Mouse (Mus musculus) MEL (cell line): Measurements from ENCODE around the gene Tex46. TPM values are rescaled to one million over a fixed set of nuclear protein-coding genes. Genes with fewer than 3 reads are reported as not detected.
A peak's percentile ranks its signal among the peaks of the same experiment; 100 is the strongest.

ENCODE experiments used
- DNase-seq: peaks from one replicate; pipeline ENCODE4 v3.0.0; 2011; ENCODE audit warnings: low read depth, low spot score
- H3K27ac ChIP-seq: 2 replicates; pipeline ENCODE4 v1.5.1; 2012; ENCODE audit warnings: low read depth, mild to moderate bottlenecking, control low read depth, low read length, moderate library complexity; ENCODE audit not compliant: control insufficient read depth
- H3K27me3 ChIP-seq, 2 experiments: fragments of 150-350 bp in 1 of 2; sonication (generic) in 1 of 2; 2 replicates each; pipeline ENCODE4 v1.6.1; 2012; ENCODE audit warnings: low read length in 2 of 2, mild to moderate bottlenecking in 2 of 2, improper control_type of control experiment in 1 of 2, moderate library complexity in 1 of 2; ENCODE audit not compliant: insufficient read depth in 2 of 2, control insufficient read depth in 1 of 2
- H3K36me3 ChIP-seq, 2 experiments: 2 replicates each; pipeline ENCODE4 v1.6.1; 2012 to 2014; ENCODE audit warnings: low read length in 2 of 2, improper control_type of control experiment in 1 of 2, inconsistent platforms in 1 of 2, mild to moderate bottlenecking in 1 of 2; ENCODE audit not compliant: insufficient read depth in 2 of 2, control insufficient read depth in 1 of 2
- H3K4me1 ChIP-seq, 2 experiments: fragments of 150-350 bp in 1 of 2; sonication (generic) in 1 of 2; 2 replicates each; pipeline ENCODE4 v1.6.1; 2012; ENCODE audit warnings: low read length in 2 of 2, improper control_type of control experiment in 1 of 2, mild to moderate bottlenecking in 1 of 2; ENCODE audit not compliant: insufficient read depth in 2 of 2, control insufficient read depth in 1 of 2
- H3K4me3 ChIP-seq, 2 experiments: fragments of 150-350 bp in 1 of 2; sonication (generic) in 1 of 2; 2 replicates each; pipeline ENCODE4 v1.5.1; 2012; ENCODE audit warnings: low read depth in 2 of 2, low read length in 2 of 2, mild to moderate bottlenecking in 2 of 2, moderate library complexity in 2 of 2, control low read depth in 1 of 2, improper control_type of control experiment in 1 of 2; ENCODE audit not compliant: control insufficient read depth in 1 of 2, insufficient read depth in 1 of 2
- H3K79me2 ChIP-seq: 2 replicates; pipeline ENCODE4 v1.6.1; 2012; ENCODE audit warnings: mild to moderate bottlenecking, low read length, moderate library complexity; ENCODE audit not compliant: control insufficient read depth, poor library complexity, insufficient read depth
- H3K9ac ChIP-seq: 2 replicates; pipeline ENCODE4 v1.6.1; 2012; ENCODE audit warnings: low read depth, mild to moderate bottlenecking, control low read depth, low read length, moderate library complexity; ENCODE audit not compliant: control insufficient read depth, poor library complexity, severe bottlenecking
- H3K9me3 ChIP-seq: fragments of 150-350 bp; sonication (generic); replicated peaks from 2 replicates; pipeline ENCODE4 v1.6.1; 2012; ENCODE audit warnings: mild to moderate bottlenecking, low read length, improper control_type of control experiment, moderate library complexity; ENCODE audit not compliant: insufficient read depth
- BHLHE40 ChIP-seq: IDR thresholded peaks from 2 replicates; pipeline ENCODE4 v1.6.1; 2012; ENCODE audit warnings: low read depth, mild to moderate bottlenecking, inconsistent platforms, low read length, improper control_type of control experiment, borderline replicate concordance
- CHD2 ChIP-seq: IDR thresholded peaks from 2 replicates; pipeline ENCODE4 v1.6.1; 2011; ENCODE audit warnings: low read length, improper control_type of control experiment
- CTCF ChIP-seq, 3 experiments: IDR thresholded peaks in 2 of 3; conservative IDR thresholded peaks in 1 of 3; 2 replicates each; pipeline ENCODE4 v1.5.1; 2011 to 2012; ENCODE audit warnings: low read length in 3 of 3, low read depth in 2 of 3, mild to moderate bottlenecking in 2 of 3, improper control_type of control experiment in 1 of 3, inconsistent platforms in 1 of 3, mixed read lengths in 1 of 3, moderate library complexity in 1 of 3; ENCODE audit not compliant: control insufficient read depth in 1 of 3, insufficient read depth in 1 of 3, poor library complexity in 1 of 3, severe bottlenecking in 1 of 3
- EP300 ChIP-seq, 2 experiments: IDR thresholded peaks; 2 replicates each; pipeline ENCODE4 v1.6.1; 2011; ENCODE audit warnings: improper control_type of control experiment in 2 of 2, low read length in 2 of 2, low read depth in 1 of 2, mild to moderate bottlenecking in 1 of 2
- ETS1 ChIP-seq: IDR thresholded peaks from 2 replicates; pipeline ENCODE4 v1.6.1; 2012; ENCODE audit warnings: low read depth, mild to moderate bottlenecking, inconsistent platforms, low read length, improper control_type of control experiment, moderate library complexity
- GABPA ChIP-seq: IDR thresholded peaks from 2 replicates; pipeline ENCODE4 v1.6.1; 2012; ENCODE audit warnings: low read depth, mild to moderate bottlenecking, inconsistent platforms, low read length, improper control_type of control experiment, moderate library complexity
- KAT2A ChIP-seq: conservative IDR thresholded peaks from 2 replicates; pipeline ENCODE4 v1.6.1; 2012; ENCODE audit warnings: low read depth, low read length, improper control_type of control experiment, inconsistent platforms
- MAFK ChIP-seq: IDR thresholded peaks from 2 replicates; pipeline ENCODE4 v1.6.1; 2011; ENCODE audit warnings: low read depth, mild to moderate bottlenecking, low read length, improper control_type of control experiment, borderline replicate concordance
- MAX ChIP-seq: IDR thresholded peaks from 2 replicates; pipeline ENCODE4 v1.6.1; 2011; ENCODE audit warnings: low read length, improper control_type of control experiment
- MAZ ChIP-seq: IDR thresholded peaks from 2 replicates; pipeline ENCODE4 v1.6.1; 2012; ENCODE audit warnings: low read depth, mild to moderate bottlenecking, inconsistent platforms, low read length, improper control_type of control experiment
- MEF2A ChIP-seq: IDR thresholded peaks from 2 replicates; pipeline ENCODE4 v1.6.1; 2014; ENCODE audit warnings: low read depth, mild to moderate bottlenecking, inconsistent platforms, low read length, improper control_type of control experiment; ENCODE audit not compliant: poor library complexity, insufficient replicate concordance, severe bottlenecking; ENCODE audit errors: extremely low read depth
- MXI1 ChIP-seq: IDR thresholded peaks from 2 replicates; pipeline ENCODE4 v1.6.1; 2011; ENCODE audit warnings: mild to moderate bottlenecking, low read depth, low read length, improper control_type of control experiment
- MYB ChIP-seq: IDR thresholded peaks from 2 replicates; pipeline ENCODE4 v1.6.1; 2011; ENCODE audit warnings: mild to moderate bottlenecking, low read depth, low read length, improper control_type of control experiment
- MYC ChIP-seq: IDR thresholded peaks from 2 replicates; pipeline ENCODE4 v1.6.1; 2011; ENCODE audit warnings: low read depth, mild to moderate bottlenecking, low read length, improper control_type of control experiment, moderate library complexity
- NELFE ChIP-seq: IDR thresholded peaks from 2 replicates; pipeline ENCODE4 v1.6.1; 2011; ENCODE audit warnings: low read depth, low read length, improper control_type of control experiment
- NRF1 ChIP-seq: IDR thresholded peaks from 2 replicates; pipeline ENCODE4 v1.6.1; 2014; ENCODE audit warnings: low read depth, mild to moderate bottlenecking, inconsistent platforms, low read length, improper control_type of control experiment, moderate library complexity; ENCODE audit not compliant: poor library complexity, insufficient read depth, severe bottlenecking
- POLR2A ChIP-seq, 2 experiments: IDR thresholded peaks; 2 replicates each; pipeline ENCODE4 v1.6.1; 2011 to 2012; ENCODE audit warnings: low read length in 2 of 2, mild to moderate bottlenecking in 2 of 2, control low read depth in 1 of 2, improper control_type of control experiment in 1 of 2, low read depth in 1 of 2, moderate library complexity in 1 of 2; ENCODE audit not compliant: control insufficient read depth in 1 of 2, insufficient read depth in 1 of 2, poor library complexity in 1 of 2
- POLR2AphosphoS2 ChIP-seq: IDR thresholded peaks from 2 replicates; pipeline ENCODE4 v1.6.1; 2011; ENCODE audit warnings: low read length, improper control_type of control experiment
- POLR2AphosphoS5 ChIP-seq: IDR thresholded peaks from 2 replicates; pipeline ENCODE4 v1.6.1; 2012; ENCODE audit warnings: low read depth, borderline replicate concordance, mild to moderate bottlenecking, inconsistent platforms, low read length, moderate library complexity, mixed read lengths
- RAD21 ChIP-seq: IDR thresholded peaks from 2 replicates; pipeline ENCODE4 v1.6.1; 2011; ENCODE audit warnings: mild to moderate bottlenecking, low read depth, low read length, improper control_type of control experiment
- SIN3A ChIP-seq: IDR thresholded peaks from 2 replicates; pipeline ENCODE4 v1.6.1; 2012; ENCODE audit warnings: low read length, improper control_type of control experiment, inconsistent platforms
- SMC3 ChIP-seq: IDR thresholded peaks from 2 replicates; pipeline ENCODE4 v1.6.1; 2011; ENCODE audit warnings: low read depth, low read length, improper control_type of control experiment
- UBTF ChIP-seq: IDR thresholded peaks from 2 replicates; pipeline ENCODE4 v1.6.1; 2012; ENCODE audit warnings: low read depth, mild to moderate bottlenecking, inconsistent platforms, low read length, improper control_type of control experiment, moderate library complexity, borderline replicate concordance; ENCODE audit not compliant: insufficient read depth
- ZKSCAN1 ChIP-seq: IDR thresholded peaks from 2 replicates; pipeline ENCODE4 v1.6.1; 2012; ENCODE audit warnings: low read depth, mild to moderate bottlenecking, inconsistent platforms, low read length, improper control_type of control experiment, moderate library complexity
- ZMIZ1 ChIP-seq: IDR thresholded peaks from 2 replicates; pipeline ENCODE4 v1.6.1; 2012; ENCODE audit warnings: low read depth, mild to moderate bottlenecking, inconsistent platforms, low read length, improper control_type of control experiment, moderate library complexity
- polyA plus RNA-seq, 2 experiments: library from polyadenylated mRNA; stranded (reverse) in 1 of 2; unstranded in 1 of 2; fragments of >175 nt in 1 of 2; fragments of >200 nt in 1 of 2; gene quantifications; 2 replicates each; pipeline versions ENCODE4 v1.2.1 to v1.2.4; 2012; ENCODE audit warnings: low replicate concordance in 2 of 2, low read depth in 1 of 2; ENCODE audit not compliant: insufficient read length in 2 of 2, insufficient read depth in 1 of 2, missing spikeins in 1 of 2
- total RNA-seq: library from RNA; depleted of rRNA; stranded (reverse); fragments of 300-350 nt; gene quantifications from 2 replicates; pipeline ENCODE4 v1.2.3, GENCODE M21; 2012

The Tex46 gene
- total and polyA plus RNA-seq, 3 experiments = not detected

GRCm38 (mm10) chr4:136651357-136651811 lies 41.1 kb downstream of the Tex46 start (continued):
- TF ChIP-seq GABPA (no peak), MYC (no peak), POLR2AphosphoS2 (no peak), BHLHE40 (no peak), POLR2A (IDR thresholded peaks at IDR 0.05; ENCODE audit: control insufficient read depth in 1 of 2, insufficient read depth in 1 of 2, low read depth in 1 of 2, low read length in 2 of 2, poor library complexity in 1 of 2) (no peak), NRF1 (no peak)

- peaks cover 0 to 6% of the 10 kb centered on the region in 2 experiments; a peak in 2 of 4 replicates for H3K36me3 ChIP-seq
- DNase-seq = no peak
- no peaks in the 10 kb centered on the region for H3K27me3 ChIP-seq
- H3K27ac ChIP-seq = peak overlapping the region; percentile 99
- H3K9me3 ChIP-seq = no peaks in the 10 kb centered on the region
- TF ChIP-seq MAZ (0 out of 2 replicates have a peak, but pooled peaks have one; percentile 9), SIN3A (peak; percentile 41), CTCF (IDR thresholded peaks at IDR 0.05 in 2 of 3, conservative IDR thresholded peaks at IDR 0.05 in 1 of 3; ENCODE audit: control insufficient read depth in 1 of 3, insufficient read depth in 1 of 3, low read depth in 2 of 3, low read length in 3 of 3, poor library complexity in 1 of 3, severe bottlenecking in 1 of 3) (no peak), MYC (0 out of 2 replicates have a peak, but pooled peaks have one; percentile 15), POLR2A (IDR thresholded peaks at IDR 0.05; ENCODE audit: control insufficient read depth in 1 of 2, insufficient read depth in 1 of 2, low read depth in 1 of 2, low read length in 2 of 2, poor library complexity in 1 of 2) (0 out of 4 replicates have a peak, but pooled peaks of 1 of the 2 experiments have one; percentile 9), ETS1 (0 out of 2 replicates have a peak, but pooled peaks have one; percentile 7), MAX (no peak; the same call in 1 of the 2 replicates), MXI1 (no peak; the same call in 1 of the 2 replicates), ZKSCAN1 (no peak), SMC3 (no peak), NELFE (peak; percentile 64)
- peaks cover 0 to 25% of the 10 kb centered on the region in 2 experiments; a peak in 2 of 4 replicates for H3K4me1 ChIP-seq
- peak overlapping the region; percentile 37 to 74 for H3K4me3 ChIP-seq
- peaks cover 2% of the 10 kb centered on the region for H3K79me2 ChIP-seq
- H3K9ac ChIP-seq = peak overlapping the region; percentile 75
Observed at GRCm38 (mm10) chr4:136651882-136652527, 41.8 kb downstream of the Tex46 start.

- H3K27me3 ChIP-seq = no peaks in the 10 kb centered on the region
- H3K27ac ChIP-seq = peak overlapping the region; percentile 99
Observed at GRCm38 (mm10) chr4:136652528-136652910, 42.3 kb downstream of the Tex46 start.

More at GRCm38 (mm10) chr4:136652528-136652910, 42.3 kb downstream of the Tex46 start:
- H3K9ac ChIP-seq = peak overlapping the region; percentile 75
- H3K79me2 ChIP-seq = peaks cover 2% of the 10 kb centered on the region
- DNase-seq = peak; percentile 73
- H3K9me3 ChIP-seq = no peaks in the 10 kb centered on the region
- H3K4me1 ChIP-seq = peaks cover 0 to 30% of the 10 kb centered on the region in 2 experiments; a peak in 2 of 4 replicates
- H3K4me3 ChIP-seq = peak overlapping the region; percentile 36 to 74
- peaks cover 0 to 10% of the 10 kb centered on the region in 2 experiments; a peak in 2 of 4 replicates for H3K36me3 ChIP-seq
- TF ChIP-seq RAD21 = no peak
- no peak for TF ChIP-seq MYB
- no peak for TF ChIP-seq MAFK
- no peak for TF ChIP-seq MYC
- TF ChIP-seq KAT2A = no peak
- TF ChIP-seq UBTF = no peak
- TF ChIP-seq CHD2 = no peak
- no peak for TF ChIP-seq POLR2AphosphoS5
- TF ChIP-seq ZMIZ1 = no peak
- no peak for TF ChIP-seq MEF2A
- TF ChIP-seq EP300 (IDR thresholded peaks at IDR 0.05; ENCODE audit: low read depth in 1 of 2, low read length in 2 of 2) = no peak
